Mouse (Mus musculus) heart, adult 11 months (tissue): ENCODE measurements around the gene Dennd1b.

Experiments used
- DNase-seq: peaks from one replicate; pipeline ENCODE4 v3.0.0; 2022

Dennd1b gene

GRCm38 (mm10) chr1:138963868-138964458 is 728 bp downstream of the Dennd1b start:
- DNase-seq = peak; percentile 90

- no peak for DNase-seq
Observed at GRCm38 (mm10) chr1:138965069-138965468, 1.8 kb downstream of the Dennd1b start.

DNA sequence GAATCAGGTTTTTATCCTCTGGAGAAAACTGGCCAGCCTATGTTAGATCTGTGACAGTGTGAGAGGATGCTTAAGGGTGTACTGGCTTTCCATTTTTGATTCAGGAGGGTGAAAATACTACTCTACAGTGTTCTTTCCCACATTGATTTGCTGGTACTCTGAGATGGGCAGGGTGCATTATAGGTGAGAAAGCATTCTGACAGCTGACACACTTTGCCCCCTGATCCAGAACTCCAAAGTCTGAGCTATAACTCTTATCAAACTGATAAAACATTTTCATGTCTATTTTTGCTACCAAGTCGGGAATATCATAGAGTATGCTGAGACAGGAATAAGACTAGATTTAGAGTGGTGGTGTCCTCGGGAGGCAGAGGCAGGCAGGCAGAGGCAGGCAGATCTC is 2.3 kb downstream of the Dennd1b start:
- DNase-seq = no peak

- DNase-seq = no peak
Observed at GRCm38 (mm10) chr1:138967450-138967849, 4.2 kb downstream of the Dennd1b start.

- peak; percentile 79 for DNase-seq
Observed at GRCm38 (mm10) chr1:138970053-138970452, 6.8 kb downstream of the Dennd1b start.

GRCm38 (mm10) chr1:138973541-138974224 is 10.4 kb downstream of the Dennd1b start:
- peak; percentile 93 for DNase-seq

- DNase-seq = peak; percentile 76
Observed at GRCm38 (mm10) chr1:138974836-138975235, 11.6 kb downstream of the Dennd1b start.

DNA sequence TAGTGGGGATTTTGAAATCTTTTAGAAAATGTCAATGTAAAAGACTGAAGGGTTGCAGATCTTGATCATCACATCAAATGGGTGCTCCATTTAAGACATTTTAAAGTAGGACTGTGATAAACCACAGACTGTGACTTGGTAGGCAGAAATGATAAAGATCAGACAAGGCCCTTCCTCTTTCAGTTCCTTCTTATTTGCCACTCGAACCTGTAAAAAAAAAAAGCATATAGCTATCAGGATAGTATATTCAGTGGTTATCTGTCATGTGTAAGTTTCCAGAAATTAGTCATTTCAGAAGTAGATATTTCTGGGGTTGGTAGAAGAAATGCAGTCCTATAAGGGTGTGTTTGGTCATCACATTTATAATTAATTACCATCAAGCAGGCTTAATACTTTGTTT is 12.7 kb downstream of the Dennd1b start:
- DNase-seq = no peak

- peak; percentile 99 for DNase-seq
Observed at GRCm38 (mm10) chr1:138982203-138982602, 19.0 kb downstream of the Dennd1b start.

GRCm38 (mm10) chr1:138982611-138983010 is 19.4 kb downstream of the Dennd1b start:
- DNase-seq = no peak

DNA sequence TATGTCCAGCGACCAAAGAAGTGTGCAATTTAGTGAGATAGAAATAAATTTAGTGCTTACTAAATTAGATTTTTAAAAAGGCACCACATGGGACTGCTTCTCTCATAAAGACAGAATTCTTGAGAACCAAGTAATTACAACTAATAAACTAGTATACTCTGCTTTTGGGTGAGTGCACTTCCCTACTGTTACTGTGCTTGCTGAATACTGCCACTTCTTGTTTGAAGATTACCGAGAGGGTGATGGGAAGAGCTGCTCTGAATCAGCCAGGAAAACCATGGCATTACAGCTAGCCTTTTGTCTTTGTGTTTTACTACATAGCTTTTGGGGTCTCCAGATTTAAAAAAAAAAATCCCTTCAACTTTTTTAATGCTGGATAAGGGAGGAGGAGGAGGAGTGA is 19.8 kb downstream of the Dennd1b start:
- no peak for DNase-seq

- DNase-seq = no peak
Observed at GRCm38 (mm10) chr1:138983465-138983864, 20.2 kb downstream of the Dennd1b start.

- peak; percentile 94 for DNase-seq
Observed at GRCm38 (mm10) chr1:138984161-138984560, 20.9 kb downstream of the Dennd1b start.

- no peak for DNase-seq
Observed at GRCm38 (mm10) chr1:138992384-138993138, 29.3 kb downstream of the Dennd1b start.

GRCm38 (mm10) chr1:138995621-138996380 is 32.6 kb downstream of the Dennd1b start:
- DNase-seq = no peak

DNA sequence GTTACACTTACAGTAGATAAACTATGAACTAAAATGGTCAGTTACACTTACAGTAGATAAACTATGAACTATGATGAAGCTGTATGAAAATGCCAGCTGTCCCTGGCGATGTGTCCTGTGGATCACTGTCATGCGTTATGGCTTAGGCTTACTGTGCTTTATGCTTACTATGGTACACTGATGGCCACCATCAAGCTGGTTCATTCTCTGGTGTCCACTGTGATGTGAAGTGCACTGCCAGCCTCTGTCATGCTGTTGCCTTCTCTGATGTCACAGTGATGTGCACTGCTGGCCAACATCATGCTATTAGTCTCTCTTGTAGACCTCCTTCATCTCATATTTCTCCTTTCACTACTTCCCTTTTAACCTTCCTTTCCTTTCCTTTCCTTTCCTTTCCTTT is 33.4 kb downstream of the Dennd1b start:
- DNase-seq = no peak

DNA sequence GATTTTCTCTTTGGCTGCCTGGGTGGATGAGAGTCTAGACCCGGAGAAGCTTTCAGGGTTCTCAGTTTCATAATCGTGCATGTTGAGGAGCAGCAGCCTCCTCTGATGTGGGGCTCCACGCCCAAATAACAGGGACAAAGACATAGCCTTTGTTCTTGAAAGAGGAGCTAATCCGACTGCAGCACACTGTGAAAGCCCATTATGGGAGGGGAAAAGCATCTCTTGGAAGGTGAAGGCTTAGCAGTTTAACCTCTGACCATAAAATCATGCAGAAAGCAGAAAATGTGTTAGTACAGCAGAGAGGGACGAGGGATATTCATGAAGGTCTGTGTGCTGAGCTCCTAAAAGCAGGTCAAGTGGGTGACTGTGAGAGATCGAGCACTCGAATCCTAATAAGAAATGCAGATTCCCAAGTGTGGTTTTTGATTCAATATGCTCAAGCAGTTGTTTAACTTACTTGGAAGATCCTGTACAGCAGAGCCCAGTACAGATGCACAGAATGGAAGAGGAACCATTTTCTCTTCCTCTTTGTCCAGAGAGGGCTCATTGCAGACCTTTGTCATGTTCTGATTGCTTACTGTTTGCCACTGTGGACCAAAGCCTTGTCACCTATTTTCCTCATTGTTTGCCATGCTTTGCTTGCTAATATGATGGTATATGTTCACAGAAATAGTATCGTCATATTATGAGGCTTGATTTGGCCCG is 37.6 kb downstream of the Dennd1b start:
- DNase-seq = no peak

DNA sequence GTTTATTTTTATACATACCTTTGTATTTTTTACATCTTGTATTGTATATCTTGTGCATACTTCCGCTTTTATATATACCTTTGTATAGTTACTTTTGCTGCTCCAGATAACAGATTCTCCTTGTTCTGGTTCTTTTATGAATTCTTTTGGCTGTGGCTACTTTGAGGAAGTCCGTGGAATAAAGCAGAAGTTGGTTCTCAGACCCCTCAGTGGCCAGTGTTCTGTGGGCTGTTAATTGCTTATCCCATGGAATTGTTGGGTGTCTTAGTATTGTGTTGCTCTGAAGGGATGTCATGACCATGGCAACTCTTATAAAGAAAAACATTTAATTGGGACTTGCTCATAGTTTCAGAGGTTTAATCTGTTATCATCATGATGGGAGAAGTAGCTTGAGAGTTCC is 40.3 kb downstream of the Dennd1b start:
- DNase-seq = no peak

GRCm38 (mm10) chr1:139006000-139006399 is 42.8 kb downstream of the Dennd1b start:
- no peak for DNase-seq

DNA sequence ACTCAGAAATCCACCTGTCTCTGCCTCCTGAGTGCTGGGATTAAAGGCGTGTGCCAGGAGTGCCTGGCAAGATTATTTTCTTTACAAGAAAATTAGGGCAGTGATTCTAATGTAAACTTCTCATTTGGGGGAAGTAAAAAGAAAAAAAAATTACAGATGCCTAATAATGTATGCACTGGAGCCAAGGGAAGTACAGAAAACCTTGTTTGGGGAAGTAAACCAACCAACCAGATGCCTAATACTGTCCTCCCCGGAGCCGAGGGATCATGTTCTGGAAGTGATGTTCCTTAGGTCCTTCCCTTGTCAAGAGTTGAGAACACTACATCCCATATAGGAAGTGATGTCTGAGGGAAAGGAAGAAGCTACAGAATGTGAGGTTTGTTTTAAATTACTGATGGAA is 44.2 kb downstream of the Dennd1b start:
- DNase-seq = no peak

- DNase-seq = no peak
Observed at GRCm38 (mm10) chr1:139015118-139015788, 52.0 kb downstream of the Dennd1b start.

- DNase-seq = no peak
Observed at GRCm38 (mm10) chr1:139021298-139021697, 58.1 kb downstream of the Dennd1b start.
